Mouse (Mus musculus) liver, embryonic 14.5 days (tissue): Measurements from ENCODE around the gene Cdpf1. TPM values are rescaled to one million over a fixed set of nuclear protein-coding genes. Genes with fewer than 3 reads are reported as not detected.

Experiments
- ATAC-seq: fragments of 200-750 bp; cut with Nextera tagmentation; 2 replicates; pipeline ENCODE4 v1.8.0; 2017; ENCODE audit warnings: moderate number of reproducible peaks, mild to moderate bottlenecking, moderate library complexity; ENCODE audit not compliant: insufficient read depth
- DNase-seq, 3 experiments: peaks; one replicate each; pipeline ENCODE4 v3.0.0-alpha.2; 2012 to 2013; ENCODE audit warnings: low read depth in 3 of 3, low spot score in 3 of 3
- H3K27ac ChIP-seq: fragments of 300-500 bp; sonication (generic); 2 replicates; pipeline ENCODE4 v1.5.1; 2014; ENCODE audit warnings: moderate library complexity, mild to moderate bottlenecking, control low read depth, inconsistent platforms
- H3K27me3 ChIP-seq: fragments of 300-500 bp; sonication (generic); 2 replicates; pipeline ENCODE4 v1.6.1; 2014; ENCODE audit warnings: mild to moderate bottlenecking, low read length, moderate library complexity; ENCODE audit not compliant: control insufficient read depth, insufficient read depth
- H3K36me3 ChIP-seq: fragments of 300-500 bp; sonication (generic); replicated peaks from 2 replicates; pipeline ENCODE4 v1.6.1; 2014; ENCODE audit warnings: low read depth; ENCODE audit not compliant: control insufficient read depth, insufficient read depth
- H3K4me1 ChIP-seq, 2 experiments: fragments of 200-500 bp in 1 of 2; fragments of 300-500 bp in 1 of 2; sonication (generic) in 1 of 2; replicated peaks; 2 replicates each; pipeline ENCODE4 v1.6.1; 2012 to 2014; ENCODE audit warnings: antibody characterized with exemption in 1 of 2, inconsistent platforms in 1 of 2, low read length in 1 of 2; ENCODE audit not compliant: control insufficient read depth in 2 of 2, insufficient read depth in 2 of 2
- H3K4me2 ChIP-seq: fragments of 300-500 bp; sonication (generic); 2 replicates; pipeline ENCODE4 v1.6.1; 2014; ENCODE audit warnings: low read depth, mild to moderate bottlenecking, control low read depth, moderate library complexity
- H3K4me3 ChIP-seq, 2 experiments: fragments of 200-500 bp in 1 of 2; fragments of 300-500 bp in 1 of 2; sonication (generic) in 1 of 2; 2 replicates each; pipeline ENCODE4 v1.5.1; 2012 to 2014; ENCODE audit warnings: low read depth in 2 of 2, low read length in 2 of 2, mild to moderate bottlenecking in 2 of 2, control low read depth in 1 of 2, inconsistent platforms in 1 of 2, moderate library complexity in 1 of 2; ENCODE audit not compliant: insufficient read depth in 1 of 2
- H3K9ac ChIP-seq: fragments of 300-500 bp; sonication (generic); replicated peaks from 2 replicates; pipeline ENCODE4 v1.6.1; 2014; ENCODE audit warnings: mild to moderate bottlenecking, control low read depth, moderate library complexity
- H3K9me3 ChIP-seq: fragments of 300-500 bp; sonication (generic); 2 replicates; pipeline ENCODE4 v1.6.1; 2016; ENCODE audit warnings: low read length, mixed read lengths; ENCODE audit not compliant: control insufficient read depth
- CTCF ChIP-seq: IDR thresholded peaks from 2 replicates; pipeline ENCODE4 v1.5.1; 2016; ENCODE audit warnings: antibody characterized with exemption, low read depth, control low read depth
- EP300 ChIP-seq: IDR thresholded peaks from 2 replicates; pipeline ENCODE4 v1.6.1; 2016; ENCODE audit warnings: antibody characterized with exemption, low read depth
- WGBS: fragments of 180-500 bp; shearing (Covaris S2); extraction: QIAGEN DNeasy Blood & Tissue Kit; methylation state at CpG from one replicate; pipeline ENCODE4 v1.1.7; 2014; ENCODE audit not compliant: insufficient replicate concordance; 5-methylcytosine and 5-hydroxymethylcytosine counted together
- polyA plus RNA-seq, 2 experiments: library from polyadenylated mRNA; depleted of rRNA in 1 of 2; stranded (reverse) in 1 of 2; unstranded in 1 of 2; fragments of >200 nt; fragmentation: Nextera tagmentation in 1 of 2; extraction: Ambion mirVana in 1 of 2; gene quantifications; 2 replicates each; pipeline versions ENCODE4 v1.2.1 to v1.2.3; 2012 to 2014

Gene Cdpf1
- polyA plus RNA-seq (2012; rRNA removed) (15.7 and 19.7 TPM in 2 replicates), polyA plus RNA-seq (2014; fragmentation: Nextera tagmentation; extraction: Ambion mirVana) (23.7 and 26.2 TPM in 2 replicates)

DNA sequence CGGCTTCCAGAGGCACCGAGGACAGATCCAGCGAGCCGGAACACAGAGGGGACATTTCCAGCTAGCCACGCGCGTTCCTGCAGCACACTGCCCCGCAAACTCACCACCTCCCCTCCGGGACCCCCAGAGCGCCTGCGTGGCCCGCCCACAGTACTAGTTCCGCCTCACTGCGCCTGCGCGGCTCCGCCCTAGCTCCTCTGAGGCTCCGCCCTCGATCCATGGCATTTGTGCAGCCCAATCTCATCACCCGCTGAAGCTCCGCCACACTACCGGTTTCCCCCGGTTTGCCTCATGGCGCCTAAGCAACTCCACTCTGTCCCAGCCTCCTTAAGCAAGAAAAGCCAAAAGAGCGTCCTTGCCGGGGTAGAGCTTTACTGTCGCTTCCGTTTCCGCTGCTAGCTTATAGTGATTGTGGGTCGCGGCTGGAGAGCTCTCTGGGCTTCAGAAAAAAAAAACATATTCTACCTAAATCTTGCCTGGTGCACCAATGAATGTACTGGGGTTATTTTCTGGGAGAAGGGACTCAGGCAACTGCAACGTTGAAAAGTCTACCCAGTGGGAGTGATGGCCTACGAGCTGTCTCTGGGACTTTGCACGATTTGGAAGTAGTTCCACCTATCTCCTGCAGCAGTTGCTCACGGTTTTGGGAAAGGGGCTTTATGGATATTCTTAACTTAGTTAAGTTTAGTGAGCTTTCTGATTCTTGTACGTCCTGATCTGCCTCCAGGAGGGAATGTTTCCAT lies at the start of gene Cdpf1:
Cdpf1 (minus strand) TSS at position 163 of the 743 bp plus-strand sequence.
- Histone ChIP-seq H3K36me3 (no peaks in the 10 kb centered on the region), H3K4me2 (peak within 1 kb of the TSS; percentile 79), H3K9me3 (no peaks in the 10 kb centered on the region), H3K4me1 (peaks cover 21 to 24% of the 10 kb centered on the region in 2 experiments), H3K27me3 (no peaks in the 10 kb centered on the region), H3K27ac (peak within 1 kb of the TSS; percentile 68), H3K9ac (peak within 1 kb of the TSS; percentile 88), H3K4me3 (peak within 1 kb of the TSS; percentile 71 to 90)
- 3% methylated on average over 36 of the region's 36 CpGs for WGBS
- TF ChIP-seq CTCF: peak; percentile 11; the same call in 1 of the 2 replicates
- TF ChIP-seq EP300: no peak
- DNase-seq (peak; percentile 86 to 91 (median 86)), ATAC-seq (peak; percentile 91)

DNA sequence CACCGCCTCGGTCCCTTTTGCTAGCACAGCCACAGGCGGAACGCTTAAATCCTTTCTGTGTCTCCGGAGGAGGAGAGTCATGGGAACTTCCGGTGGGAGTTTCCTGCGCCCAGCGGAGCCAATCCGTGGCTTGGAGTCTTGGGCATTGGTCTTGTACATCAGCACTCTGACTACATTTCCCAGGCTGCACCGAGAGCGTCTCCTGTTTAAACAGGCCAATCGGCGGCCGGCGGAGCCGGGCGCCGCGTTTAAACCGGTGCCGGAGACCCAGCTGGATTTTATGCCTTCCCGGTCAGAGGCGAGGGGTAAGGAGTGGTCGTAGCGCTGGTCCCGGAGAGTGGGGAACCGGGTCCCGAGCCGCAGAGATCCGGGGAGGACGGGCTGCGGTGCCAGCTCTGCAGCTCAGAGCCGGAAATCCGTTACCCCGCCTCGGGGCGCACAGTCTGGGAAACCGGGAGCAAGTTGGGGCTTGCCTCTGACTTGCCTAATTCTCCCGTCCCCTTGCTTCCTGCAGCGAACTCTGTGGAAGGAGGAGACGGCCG lies 48.1 kb upstream of the Cdpf1 start, which contains the start of gene Gtse1:
Gtse1 (plus strand) TSS at position 256 of the 542 bp plus-strand sequence.
- peaks cover 32% of the 10 kb centered on the region for H3K36me3 ChIP-seq
- under 1% methylated on average over 42 of the region's 42 CpGs for WGBS
- peak within 1 kb of the TSS; percentile 91 for H3K9ac ChIP-seq
- H3K4me1 ChIP-seq: peaks cover 0 to 10% of the 10 kb centered on the region in 2 experiments; a peak in 3 of 4 replicates
- peak; percentile 99 for ATAC-seq
- DNase-seq: peak; percentile 93 to 95 (median 95)
- peak within 1 kb of the TSS; percentile 79 for H3K4me2 ChIP-seq
- H3K27me3 ChIP-seq: no peaks in the 10 kb centered on the region
- peak within 1 kb of the TSS; percentile 43 for H3K27ac ChIP-seq
- H3K9me3 ChIP-seq: no peaks in the 10 kb centered on the region
- TF ChIP-seq EP300 (no peak), CTCF (no peak)
- H3K4me3 ChIP-seq: peak within 1 kb of the TSS; percentile 81 to 99

DNA sequence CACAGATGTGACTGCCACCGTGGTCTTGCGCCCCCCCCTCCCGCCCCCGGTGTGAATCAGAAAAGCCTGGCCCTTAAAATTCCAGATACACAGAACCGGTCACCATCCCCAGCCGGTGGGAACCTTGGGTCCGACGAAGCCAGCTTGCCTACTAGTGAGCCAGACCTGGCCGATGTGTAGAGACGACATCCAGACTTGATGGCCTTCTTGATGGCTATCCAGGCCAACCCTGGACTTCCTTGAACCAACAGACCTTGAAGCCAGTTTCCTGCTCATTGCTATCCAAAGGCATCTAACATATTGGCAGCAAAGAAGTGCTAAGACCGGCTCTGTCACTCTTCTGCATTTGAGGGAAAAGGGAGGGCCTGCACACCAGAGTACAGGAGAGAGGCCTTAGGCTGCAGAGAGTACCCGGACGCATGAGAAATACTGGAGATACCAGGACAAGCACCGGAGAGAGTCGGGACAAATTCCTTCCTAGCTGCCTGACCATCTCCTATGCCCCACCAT lies 47.5 kb upstream of the Cdpf1 start:
- Histone ChIP-seq H3K27ac (no peak overlapping the region), H3K9me3 (no peaks in the 10 kb centered on the region), H3K4me1 (peaks cover 0 to 10% of the 10 kb centered on the region in 2 experiments; a peak in 3 of 4 replicates), H3K4me2 (peak overlapping the region; percentile 71), H3K4me3 (peak overlapping the region; percentile 81 to 84), H3K36me3 (peaks cover 27% of the 10 kb centered on the region), H3K9ac (peak overlapping the region; percentile 59), H3K27me3 (no peaks in the 10 kb centered on the region)
- ATAC-seq: peak; percentile 4; the same call in 1 of the 2 replicates
- TF ChIP-seq CTCF: no peak
- 0 out of 2 replicates have a peak, but pooled peaks have one; percentile 14 for TF ChIP-seq EP300
- WGBS: 13% methylated on average over 15 of the region's 15 CpGs
- no peak for DNase-seq

DNA sequence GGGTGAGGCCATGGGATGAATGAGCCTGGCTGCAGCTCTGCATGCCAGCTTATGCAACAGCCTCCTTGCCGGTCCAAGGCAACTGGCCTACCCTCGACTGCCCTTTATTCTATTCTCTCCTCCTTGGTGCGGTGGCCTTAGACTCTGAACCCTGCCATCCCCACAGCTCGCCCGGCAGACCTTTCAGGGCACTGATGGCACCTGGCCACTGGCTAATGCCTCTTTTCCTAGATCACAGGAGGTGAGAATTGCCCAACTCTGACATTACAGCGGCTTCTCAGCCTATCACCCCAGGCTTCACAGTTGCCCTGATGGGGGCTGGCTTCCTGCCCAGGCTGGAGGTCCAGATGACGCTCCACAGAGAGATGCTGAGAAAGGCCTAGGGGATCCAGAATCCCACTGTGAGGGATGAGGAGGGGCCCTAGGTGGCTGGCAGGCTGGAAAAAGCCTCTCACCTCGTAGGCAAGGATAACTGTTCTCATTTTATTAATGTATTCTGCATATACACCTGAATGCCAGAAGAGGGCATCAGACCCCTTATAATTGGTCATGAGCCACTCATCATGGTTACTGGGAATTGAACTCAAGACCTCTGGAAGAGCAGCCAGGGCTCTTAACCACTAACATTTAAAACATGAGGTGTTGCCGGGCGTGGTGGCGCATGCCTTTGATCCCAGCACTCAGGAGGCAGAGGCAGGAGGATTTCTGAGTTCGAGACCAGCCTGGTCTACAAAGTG lies 40.3 kb upstream of the Cdpf1 start:
- Histone ChIP-seq H3K27ac (no peak overlapping the region), H3K9ac (no peak overlapping the region), H3K9me3 (no peaks in the 10 kb centered on the region), H3K4me1 (no peaks in the 10 kb centered on the region), H3K27me3 (no peaks in the 10 kb centered on the region), H3K36me3 (no peaks in the 10 kb centered on the region), H3K4me3 (no peak overlapping the region), H3K4me2 (no peak overlapping the region)
- TF ChIP-seq CTCF (peak; percentile 39; the same call in 1 of the 2 replicates), EP300 (no peak)
- no peak for DNase-seq
- WGBS: 68% methylated on average over 12 of the region's 12 CpGs
- no peak for ATAC-seq
